Mouse (Mus musculus): Measurements from ENCODE around the gene Atp5l.
A peak's percentile ranks its signal among the peaks of the same experiment; 100 is the strongest.

The Atp5l gene

GRCm38 (mm10) chr9:44892664-44893063, 27.9 kb downstream of the Atp5l start:
- DNase-seq (ENCODE audit: low spot score), result no peak

DNA sequence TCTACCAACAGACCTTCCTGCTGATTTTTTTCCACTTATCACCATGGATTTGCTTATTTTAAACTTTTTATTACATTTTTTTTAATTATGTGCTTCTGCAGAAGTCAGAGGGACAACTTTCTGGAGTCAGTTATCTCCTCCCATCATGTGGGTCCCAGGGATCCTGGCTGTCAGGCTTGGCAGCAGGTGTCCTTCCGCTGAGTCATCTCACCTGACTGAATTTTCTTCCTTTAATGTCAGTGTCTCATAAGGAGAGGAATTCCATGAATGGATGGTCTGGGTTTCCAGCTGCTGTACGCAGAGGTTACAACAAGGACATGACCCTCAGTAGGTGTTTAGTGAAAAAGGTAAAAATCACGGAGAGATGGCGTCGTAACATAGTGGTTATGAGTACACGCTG, 29.3 kb downstream of the Atp5l start:
- DNase-seq (ENCODE audit: low spot score), result no peak

- no peak for DNase-seq (ENCODE audit: low spot score)
These were observed 30.4 kb downstream of the Atp5l start for GRCm38 (mm10) chr9:44890122-44890521.

DNA sequence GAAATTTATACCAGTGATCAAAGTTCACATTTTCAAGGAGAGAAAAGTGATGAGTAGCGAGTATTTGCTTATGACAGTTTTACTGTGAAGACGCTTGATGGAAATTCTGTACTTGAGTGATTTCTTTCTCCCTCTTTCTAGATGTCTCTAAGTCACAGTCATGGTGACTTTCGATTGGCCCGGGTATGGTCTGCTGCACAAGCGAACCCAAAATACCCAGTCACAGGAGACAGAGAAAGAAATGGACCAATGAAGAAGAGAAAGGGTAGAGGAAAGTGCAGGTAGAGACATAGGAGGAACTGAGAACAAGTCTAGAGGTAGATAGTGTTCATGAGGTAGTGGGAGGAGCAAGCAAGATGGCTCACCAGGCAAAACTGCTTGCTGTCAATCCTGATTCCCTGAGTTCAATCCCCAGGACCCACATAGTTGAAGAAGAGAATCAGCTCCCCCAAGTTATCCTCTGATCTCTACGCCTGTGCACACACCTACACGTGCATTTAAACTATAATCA, 32.4 kb downstream of the Atp5l start:
- DNase-seq (ENCODE audit: low spot score), result no peak

- DNase-seq (ENCODE audit: low spot score), result no peak
These were observed 37.5 kb downstream of the Atp5l start for GRCm38 (mm10) chr9:44882981-44883569.

GRCm38 (mm10) chr9:44882436-44882980, 38.0 kb downstream of the Atp5l start:
- DNase-seq (ENCODE audit: low spot score), result no peak

DNA sequence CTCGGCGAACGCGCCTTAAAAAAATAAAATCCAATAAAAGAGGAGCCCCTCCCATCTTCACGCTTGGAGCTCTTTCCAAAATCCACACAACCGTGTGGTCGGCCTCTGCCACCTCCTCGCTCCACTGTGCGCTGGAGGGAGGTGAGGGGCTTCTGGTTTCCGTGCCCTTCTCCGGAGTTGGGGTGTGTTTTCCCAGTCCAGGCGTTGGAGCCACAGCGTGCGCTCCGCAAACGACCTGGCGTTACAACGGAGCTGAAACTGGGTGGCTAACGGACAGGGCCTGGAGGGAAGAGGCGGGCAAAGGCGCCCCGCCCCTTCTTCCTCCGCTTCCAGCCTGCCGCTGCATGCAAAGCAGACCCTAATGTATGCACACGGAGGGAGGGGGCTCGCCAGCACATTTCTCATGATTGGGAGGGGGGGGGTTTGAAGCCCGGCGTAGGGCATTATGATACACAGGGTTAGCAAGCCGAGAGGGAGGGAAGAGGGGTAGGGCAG, 38.6 kb downstream of the Atp5l start:
- DNase-seq (ENCODE audit: low spot score), result peak; percentile 43

DNA sequence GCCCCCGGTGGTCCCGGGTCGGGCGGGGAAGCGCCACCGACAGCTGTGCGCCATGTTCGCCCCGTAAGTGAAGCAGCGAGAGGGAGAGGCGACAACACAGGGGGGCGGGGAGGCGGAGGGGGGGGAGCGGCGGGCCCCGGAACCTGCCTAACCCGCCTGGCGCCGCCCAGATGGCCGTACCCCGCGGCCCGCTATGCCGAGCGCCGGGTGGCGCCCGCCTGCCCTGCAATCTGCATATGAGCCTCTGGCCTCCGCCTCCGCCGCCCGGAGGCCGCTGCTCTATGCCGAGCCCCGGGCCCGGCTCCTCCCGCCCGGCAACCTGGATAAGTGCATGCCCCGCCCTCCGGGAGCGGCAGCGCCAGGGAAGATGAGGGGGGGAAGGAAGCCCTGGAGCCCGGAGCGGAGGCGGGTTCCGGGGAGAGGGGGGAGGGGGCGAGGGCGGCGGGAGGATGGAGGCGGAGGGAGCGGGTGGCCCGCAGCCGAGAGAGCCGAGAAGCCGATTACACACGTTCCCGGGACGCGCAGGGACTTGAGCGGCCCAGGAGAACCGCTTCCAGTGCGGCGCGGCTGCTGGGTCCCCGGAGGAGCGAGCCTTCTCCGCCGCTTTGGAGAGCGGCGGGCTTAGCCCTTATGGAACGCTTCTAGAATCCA, 39.2 kb downstream of the Atp5l start, which contains the start of gene Kmt2a:
TSS of gene Kmt2a (minus strand) at position 76 of the 651 bp plus-strand sequence.
- peak; percentile 95 for DNase-seq (ENCODE audit: low spot score)

DNA sequence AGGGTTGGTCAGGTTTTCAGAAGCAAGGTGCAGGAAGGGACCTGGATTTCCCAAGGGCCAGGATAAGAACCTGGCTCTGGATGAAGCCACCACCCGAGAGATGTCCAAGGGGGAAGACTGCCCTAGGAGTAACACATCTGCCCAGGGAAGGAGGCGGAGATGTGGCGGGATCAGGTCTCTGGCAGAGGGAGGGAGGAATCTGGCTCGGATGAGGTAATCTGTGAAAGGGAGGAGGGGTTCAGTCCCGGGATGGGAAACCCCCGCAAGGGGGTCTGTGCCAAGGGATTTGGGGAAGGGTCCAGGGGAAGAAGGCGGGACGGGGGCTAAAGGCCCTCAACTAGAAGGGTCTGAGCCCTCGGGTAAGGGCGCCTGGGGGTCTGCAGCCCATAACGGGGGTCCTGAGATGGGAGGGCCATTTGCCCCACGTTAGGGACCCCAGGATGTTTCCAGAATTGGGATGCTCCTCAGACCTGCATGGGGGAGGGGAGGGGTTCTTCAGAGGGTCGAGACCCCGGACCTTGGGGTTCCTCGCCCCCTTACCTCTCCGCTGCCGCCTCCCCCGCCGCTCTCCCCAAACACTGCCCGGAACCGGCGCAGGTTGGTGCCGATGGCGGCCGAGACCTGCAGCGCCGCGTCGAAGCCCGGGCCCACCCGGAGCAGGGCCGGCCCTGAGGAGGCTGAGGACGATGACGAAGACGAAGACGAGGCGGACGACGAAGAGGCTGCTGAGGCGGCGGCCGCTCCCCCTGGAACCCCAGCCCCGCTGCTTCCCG, 40.0 kb downstream of the Atp5l start:
- no peak for DNase-seq (ENCODE audit: low spot score)

- no peak for DNase-seq (ENCODE audit: low spot score)
These were observed 40.8 kb downstream of the Atp5l start for GRCm38 (mm10) chr9:44879694-44880271.

GRCm38 (mm10) chr9:44878776-44879500, 41.6 kb downstream of the Atp5l start:
- DNase-seq (ENCODE audit: low spot score), result no peak

GRCm38 (mm10) chr9:44877686-44878085, 42.9 kb downstream of the Atp5l start:
- no peak for DNase-seq (ENCODE audit: low spot score)

DNA sequence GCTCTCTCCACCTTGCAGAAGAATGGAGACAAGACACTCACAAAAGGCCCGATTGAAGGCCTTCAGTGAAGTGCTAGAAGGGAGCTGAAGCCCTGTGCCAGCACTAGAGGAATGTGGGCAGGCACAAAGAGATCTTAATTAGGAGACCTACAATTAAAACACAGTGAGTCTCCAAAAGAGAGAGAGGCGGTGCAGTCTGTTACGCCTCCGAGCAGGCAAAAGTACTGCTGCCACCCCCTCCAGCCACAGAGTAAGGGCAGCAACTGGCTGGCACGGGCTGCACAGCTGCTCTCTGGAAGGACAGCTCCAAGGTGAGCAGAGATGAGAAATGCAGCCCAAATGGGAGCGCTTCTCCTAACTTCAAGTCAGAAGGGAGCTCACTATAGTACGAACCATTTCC, 45.1 kb downstream of the Atp5l start:
- DNase-seq (ENCODE audit: low spot score), result no peak

DNA sequence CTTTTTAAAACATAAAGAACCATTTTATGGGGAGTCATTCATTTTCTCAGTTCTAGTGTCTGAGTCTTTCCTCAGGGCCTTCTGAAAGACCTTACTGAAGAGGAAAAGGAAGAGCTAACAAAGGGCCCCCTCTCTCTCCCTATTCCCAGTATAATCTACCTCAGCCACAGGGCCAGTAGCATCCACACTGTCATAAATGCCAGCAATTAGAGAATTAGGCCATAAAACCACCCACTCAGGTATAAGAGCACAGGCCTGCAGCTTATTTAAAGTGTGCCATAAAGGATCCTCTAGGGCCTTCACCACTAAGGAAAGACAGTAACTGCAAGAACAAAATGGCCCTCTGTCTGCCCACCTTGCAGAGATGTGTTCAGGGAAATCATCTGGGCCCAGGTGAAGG, 46.3 kb downstream of the Atp5l start:
- no peak for DNase-seq (ENCODE audit: low spot score)

GRCm38 (mm10) chr9:44873665-44874064, 46.9 kb downstream of the Atp5l start:
- DNase-seq (ENCODE audit: low spot score), result no peak

- DNase-seq (ENCODE audit: low spot score), result no peak
These were observed 52.0 kb downstream of the Atp5l start for GRCm38 (mm10) chr9:44868336-44869094.

- DNase-seq (ENCODE audit: low spot score), result no peak
These were observed 52.9 kb downstream of the Atp5l start for GRCm38 (mm10) chr9:44867664-44868063.

- DNase-seq (ENCODE audit: low spot score), result no peak
These were observed 53.9 kb downstream of the Atp5l start for GRCm38 (mm10) chr9:44866501-44867240.
